Mouse (Mus musculus): ENCODE results near the gene Gm10577. TPM values are rescaled to one million over a fixed set of nuclear protein-coding genes. Genes with fewer than 3 reads are reported as not detected.
A peak's percentile ranks its signal among the peaks of the same experiment; 100 is the strongest.

Gm10577 gene
- total RNA-seq (2014; rRNA removed; ENCODE audit: low replicate concordance), result not detected in 2 replicates
- polyA plus RNA-seq (2015; fragmentation: Nextera tagmentation; extraction: Ambion mirVana), result not detected in 2 replicates

- DNase-seq (ENCODE audit: low spot score), result no peak
- Histone ChIP-seq H3K27me3 (ENCODE audit: control insufficient read depth, insufficient read depth, low read length) (no peaks in the 10 kb centered on the region), H3K4me2 (ENCODE audit: low read depth, low read length) (no peak within 1 kb of the TSS), H3K9me3 (replicated peaks; ENCODE audit: control insufficient read depth, low read length) (peaks cover 6% of the 10 kb centered on the region; the same call in 1 of the 2 replicates), H3K4me3 (ENCODE audit: low read depth, low read length) (no peak within 1 kb of the TSS), H3K9ac (replicated peaks; ENCODE audit: low read depth, low read length) (no peak within 1 kb of the TSS), H3K4me1 (ENCODE audit: control insufficient read depth, insufficient read depth) (no peaks in the 10 kb centered on the region), H3K36me3 (replicated peaks; ENCODE audit: control insufficient read depth, insufficient read depth, low read length) (no peaks in the 10 kb centered on the region), H3K27ac (ENCODE audit: low read depth) (no peak within 1 kb of the TSS)
- 60% methylated on average over 4 of the region's 4 CpGs for WGBS
- no peak for TF ChIP-seq CTCF (IDR thresholded peaks at IDR 0.05; ENCODE audit: low read depth)
- TF ChIP-seq EP300 (IDR thresholded peaks at IDR 0.05; ENCODE audit: low read depth), result no peak
- no peak for ATAC-seq (ENCODE audit: insufficient read depth, low read depth)
Measured at GRCm38 (mm10) chr4:101020596-101020995, at the start of gene Gm10577. Gm10577 (minus strand) TSS chr4:101020696.

DNA sequence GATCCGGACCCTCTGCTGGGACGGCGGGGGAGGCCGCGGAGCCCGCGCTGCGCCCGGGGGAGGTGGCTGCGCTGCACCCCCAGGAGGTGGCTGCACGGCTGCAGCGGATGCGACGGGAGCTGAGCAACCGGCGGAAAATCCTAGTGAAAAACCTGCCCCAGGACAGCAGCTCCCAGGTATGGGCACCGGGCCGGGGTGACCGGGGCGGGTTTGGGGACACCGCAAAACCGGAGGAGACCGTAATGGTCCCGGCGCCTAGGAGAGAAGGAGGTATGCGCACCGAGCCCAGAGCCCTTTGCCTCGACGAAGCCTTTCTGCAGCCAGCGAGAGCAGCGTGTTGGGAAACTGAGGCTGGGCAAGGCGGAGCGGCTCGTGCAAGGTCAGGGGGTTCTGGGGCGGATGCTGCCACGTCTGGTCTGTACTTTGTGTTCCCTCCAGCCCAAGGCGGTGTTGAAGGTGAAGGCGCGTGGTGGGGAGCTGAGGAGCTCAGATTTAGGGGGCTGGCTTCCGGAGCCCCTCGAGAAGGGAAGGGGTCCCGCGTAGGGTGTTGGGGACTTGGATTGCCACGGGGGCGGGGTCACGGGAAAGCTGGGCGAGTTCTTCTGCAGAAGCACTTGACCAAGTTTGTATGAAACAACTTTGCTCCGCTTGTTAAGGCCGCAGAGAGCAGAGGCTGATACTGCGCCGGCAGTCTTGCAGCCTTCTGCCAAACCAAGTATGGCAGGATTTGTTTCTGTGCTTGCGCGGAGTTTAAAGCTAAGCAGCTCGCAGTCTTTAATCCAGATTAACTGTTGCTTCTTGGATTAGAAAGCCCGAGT, 48.9 kb upstream of the Gm10577 start:
- no peak overlapping the region for H3K27ac ChIP-seq (ENCODE audit: low read depth)
- ATAC-seq (ENCODE audit: insufficient read depth, low read depth) (peak; percentile 59), DNase-seq (ENCODE audit: low spot score) (peak; percentile 18)
- peak overlapping the region; percentile 96 for H3K4me2 ChIP-seq (ENCODE audit: low read depth, low read length)
- H3K9ac ChIP-seq (replicated peaks; ENCODE audit: low read depth, low read length), result peak overlapping the region; percentile 70
- no peaks in the 10 kb centered on the region for H3K4me1 ChIP-seq (ENCODE audit: control insufficient read depth, insufficient read depth)
- H3K27me3 ChIP-seq (ENCODE audit: control insufficient read depth, insufficient read depth, low read length), result no peaks in the 10 kb centered on the region
- WGBS, result 1% methylated on average over 55 of the region's 55 CpGs
- H3K9me3 ChIP-seq (replicated peaks; ENCODE audit: control insufficient read depth, low read length), result no peaks in the 10 kb centered on the region
- H3K36me3 ChIP-seq (replicated peaks; ENCODE audit: control insufficient read depth, insufficient read depth, low read length), result no peaks in the 10 kb centered on the region
- TF ChIP-seq EP300 (IDR thresholded peaks at IDR 0.05; ENCODE audit: low read depth), result no peak
- TF ChIP-seq CTCF (IDR thresholded peaks at IDR 0.05; ENCODE audit: low read depth), result no peak
- H3K4me3 ChIP-seq (ENCODE audit: low read depth, low read length), result peak overlapping the region; percentile 88

DNA sequence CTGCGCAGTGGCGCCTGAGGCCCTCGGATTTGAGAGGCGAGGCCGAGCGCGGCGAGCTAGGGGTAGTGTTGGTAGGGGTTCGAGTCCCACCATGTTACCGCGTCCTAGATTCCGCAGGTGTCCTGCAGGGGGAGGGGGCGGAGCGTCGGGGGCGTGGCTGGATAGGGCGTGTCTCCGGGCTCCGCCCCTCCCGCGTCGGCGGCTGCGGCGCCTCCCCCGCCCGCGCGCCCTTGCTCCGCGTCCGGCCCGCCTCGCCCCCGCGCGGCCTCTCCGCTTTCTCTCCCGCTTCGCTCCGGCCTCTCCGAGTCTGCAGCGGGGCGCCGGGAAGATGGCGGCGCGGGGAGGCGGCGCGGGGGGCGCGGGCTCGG, 48.3 kb upstream of the Gm10577 start, which contains the start of gene Raver2:
TSS of gene Raver2 (plus strand) at position 198 of the 368 bp plus-strand sequence.
- no peaks in the 10 kb centered on the region for H3K9me3 ChIP-seq (replicated peaks; ENCODE audit: control insufficient read depth, low read length)
- WGBS, result 3% methylated on average over 36 of the region's 54 CpGs
- no peak within 1 kb of the TSS for H3K27ac ChIP-seq (ENCODE audit: low read depth)
- peak; percentile 47 for DNase-seq (ENCODE audit: low spot score)
- H3K36me3 ChIP-seq (replicated peaks; ENCODE audit: control insufficient read depth, insufficient read depth, low read length), result no peaks in the 10 kb centered on the region
- H3K4me1 ChIP-seq (ENCODE audit: control insufficient read depth, insufficient read depth), result no peaks in the 10 kb centered on the region
- H3K9ac ChIP-seq (replicated peaks; ENCODE audit: low read depth, low read length), result peak within 1 kb of the TSS; percentile 70
- TF ChIP-seq EP300 (IDR thresholded peaks at IDR 0.05; ENCODE audit: low read depth) (no peak), CTCF (IDR thresholded peaks at IDR 0.05; ENCODE audit: low read depth) (no peak)
- peak within 1 kb of the TSS; percentile 96 for H3K4me2 ChIP-seq (ENCODE audit: low read depth, low read length)
- no peaks in the 10 kb centered on the region for H3K27me3 ChIP-seq (ENCODE audit: control insufficient read depth, insufficient read depth, low read length)
- ATAC-seq (ENCODE audit: insufficient read depth, low read depth), result peak; percentile 90
- peak within 1 kb of the TSS; percentile 88 for H3K4me3 ChIP-seq (ENCODE audit: low read depth, low read length)

- 58% methylated on average over 5 of the region's 5 CpGs for WGBS
- ATAC-seq (ENCODE audit: insufficient read depth, low read depth), result no peak
- no peak overlapping the region for H3K27ac ChIP-seq (ENCODE audit: low read depth)
Measured at GRCm38 (mm10) chr4:101066401-101066800, 45.9 kb upstream of the Gm10577 start.

GRCm38 (mm10) chr4:101062146-101062545, 41.6 kb upstream of the Gm10577 start:
- DNase-seq (ENCODE audit: low spot score) (no peak), ATAC-seq (ENCODE audit: insufficient read depth, low read depth) (no peak)
- Histone ChIP-seq H3K4me3 (ENCODE audit: low read depth, low read length) (no peak overlapping the region), H3K36me3 (replicated peaks; ENCODE audit: control insufficient read depth, insufficient read depth, low read length) (no peaks in the 10 kb centered on the region), H3K27me3 (ENCODE audit: control insufficient read depth, insufficient read depth, low read length) (no peaks in the 10 kb centered on the region), H3K9me3 (replicated peaks; ENCODE audit: control insufficient read depth, low read length) (no peaks in the 10 kb centered on the region), H3K4me1 (ENCODE audit: control insufficient read depth, insufficient read depth) (no peaks in the 10 kb centered on the region), H3K27ac (ENCODE audit: low read depth) (no peak overlapping the region), H3K9ac (replicated peaks; ENCODE audit: low read depth, low read length) (no peak overlapping the region), H3K4me2 (ENCODE audit: low read depth, low read length) (no peak overlapping the region)
- WGBS, result 52% methylated on average over 2 of the region's 2 CpGs
- TF ChIP-seq CTCF (IDR thresholded peaks at IDR 0.05; ENCODE audit: low read depth) (no peak), EP300 (IDR thresholded peaks at IDR 0.05; ENCODE audit: low read depth) (no peak)

More at GRCm38 (mm10) chr4:101066401-101066800, 45.9 kb upstream of the Gm10577 start:
- Histone ChIP-seq H3K9me3 (replicated peaks; ENCODE audit: control insufficient read depth, low read length) (no peaks in the 10 kb centered on the region), H3K4me2 (ENCODE audit: low read depth, low read length) (no peak overlapping the region), H3K4me1 (ENCODE audit: control insufficient read depth, insufficient read depth) (no peaks in the 10 kb centered on the region), H3K9ac (replicated peaks; ENCODE audit: low read depth, low read length) (no peak overlapping the region), H3K36me3 (replicated peaks; ENCODE audit: control insufficient read depth, insufficient read depth, low read length) (no peaks in the 10 kb centered on the region), H3K27me3 (ENCODE audit: control insufficient read depth, insufficient read depth, low read length) (no peaks in the 10 kb centered on the region), H3K4me3 (ENCODE audit: low read depth, low read length) (no peak overlapping the region)
- no peak for DNase-seq (ENCODE audit: low spot score)
- TF ChIP-seq CTCF (IDR thresholded peaks at IDR 0.05; ENCODE audit: low read depth) (no peak), EP300 (IDR thresholded peaks at IDR 0.05; ENCODE audit: low read depth) (no peak)
